Mouse (Mus musculus): Measurements from ENCODE around the gene Maml1. TPM values are rescaled to one million over a fixed set of nuclear protein-coding genes. Genes with fewer than 3 reads are reported as not detected.
"Not testable (repeated sequence)": the region's sequence is repeated elsewhere in the genome, so short reads cannot be mapped to it uniquely, and the experiment has no call there.

The Maml1 gene
- total RNA-seq (2021) = 10 to 100 TPM; 14.7 to 17.8 TPM
- long read RNA-seq, experiment 1, partial matches to known transcripts = 1 of 2 reads
- long read RNA-seq, experiment 1, other reads (novel, unspliced or antisense) = 1 of 2 reads
- long read RNA-seq, experiment 2, partial matches to known transcripts = 2 of 4 reads
- long read RNA-seq, experiment 2, other reads (novel, unspliced or antisense) = 2 of 4 reads

DNA sequence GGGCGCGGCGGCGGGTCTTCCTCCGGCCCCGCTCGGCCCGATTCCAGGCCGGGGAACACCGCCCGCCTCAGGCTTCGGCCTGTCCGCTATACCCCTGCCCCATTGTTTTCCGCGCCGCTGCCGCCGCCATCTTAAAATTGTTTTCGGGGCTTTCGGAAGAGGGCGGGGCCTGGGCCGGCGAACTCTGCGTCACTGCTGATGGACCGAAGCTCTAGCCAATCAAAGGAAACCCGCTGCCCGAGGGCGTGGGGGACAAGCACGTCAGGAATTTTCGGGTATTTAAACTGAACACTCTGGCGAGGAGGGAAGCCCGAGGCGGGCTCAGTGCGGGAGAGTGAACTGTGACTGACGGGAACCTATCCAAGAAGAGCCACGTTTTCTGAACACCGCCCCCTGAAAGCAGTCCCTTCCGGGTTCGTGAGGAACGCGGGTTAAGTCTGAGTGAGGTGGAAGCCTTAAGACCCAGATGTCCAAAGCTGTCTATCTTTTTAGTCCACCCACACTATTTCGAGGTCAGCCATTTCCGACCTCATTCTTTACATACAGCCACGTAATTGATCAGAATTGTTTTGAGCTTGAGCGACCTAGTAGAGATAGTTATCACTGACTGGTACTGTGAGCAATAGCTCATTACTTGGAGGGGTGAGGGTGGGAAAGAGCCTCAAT, at the start of gene Maml1:
Gene Maml1 (minus strand): TSS at position 122 of the 666 bp plus-strand sequence.
- intact Hi-C loops (cut with DNase I) = loop anchor here (2.0 kb wide), 1 partner anchor 56 kb away; no protein-coding TSS in a partner anchor
- DNase-seq = peak; percentile 97

- intact Hi-C loops (cut with DNase I) = no loop called here
- no peak for DNase-seq
Observed at GRCm38 (mm10) chr11:50336891-50337290, 44.8 kb upstream of the Maml1 start.

- no peak for DNase-seq
- intact Hi-C loops (cut with DNase I) = no loop called here
Observed at GRCm38 (mm10) chr11:50336126-50336525, 44.0 kb upstream of the Maml1 start.

DNA sequence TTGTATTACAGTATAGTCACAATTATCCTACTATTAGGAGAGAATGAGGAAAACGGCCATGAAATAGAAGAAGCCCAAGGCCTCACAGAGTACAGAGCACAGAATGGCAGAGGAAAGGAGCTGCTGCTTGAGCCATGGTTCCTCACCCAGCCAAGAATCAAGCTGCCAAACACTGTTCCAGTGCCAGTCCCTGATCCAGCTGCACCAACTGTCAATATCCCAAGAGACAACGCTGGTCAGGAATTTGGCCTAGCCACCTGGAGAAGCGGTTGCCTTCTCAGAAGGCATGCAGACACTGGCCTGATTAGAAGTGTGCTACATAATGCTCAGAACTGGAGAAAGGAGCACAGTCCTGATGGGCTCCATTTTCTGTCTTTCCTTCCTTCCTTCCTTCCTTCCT, 41.1 kb upstream of the Maml1 start:
- DNase-seq = no peak
- intact Hi-C loops (cut with DNase I) = no loop called here

- no peak for DNase-seq
- intact Hi-C loops (cut with DNase I) = loop anchor here (5.0 kb wide), 1 partner anchor 33 kb away; no protein-coding TSS in a partner anchor
Observed at GRCm38 (mm10) chr11:50329378-50329777, 37.3 kb upstream of the Maml1 start.

DNA sequence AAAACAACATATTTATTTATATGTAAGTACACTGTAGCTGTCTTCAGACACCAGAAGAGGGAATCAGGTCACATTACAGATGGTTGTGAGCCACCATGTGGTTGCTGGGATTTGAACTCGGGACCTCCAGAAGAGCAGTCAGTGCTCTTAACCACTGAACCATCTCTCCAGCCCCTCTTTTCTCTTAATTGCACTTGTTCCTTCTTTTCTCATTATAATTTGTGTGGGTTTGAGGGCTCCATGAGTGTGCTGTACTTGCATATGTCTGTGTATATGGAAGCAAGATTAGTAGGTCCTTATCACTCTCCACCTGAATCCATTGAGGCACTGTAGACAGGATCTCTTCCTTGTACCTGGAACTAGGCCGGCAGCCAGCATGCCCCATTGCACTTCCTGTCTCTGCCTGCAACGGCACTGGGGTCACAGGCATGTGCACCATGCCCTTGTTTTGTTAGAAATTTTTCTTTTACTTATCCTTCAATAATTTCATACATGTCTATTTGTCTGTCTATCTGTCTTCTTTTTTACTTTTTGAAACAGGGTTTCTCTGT, 36.0 kb upstream of the Maml1 start:
- no peak for DNase-seq
- intact Hi-C loops (cut with DNase I) = loop anchor here (5.0 kb wide), 1 partner anchor 34 kb away; no protein-coding TSS in a partner anchor

GRCm38 (mm10) chr11:50326302-50326966, 34.3 kb upstream of the Maml1 start:
- no peak for DNase-seq
- intact Hi-C loops (cut with DNase I) = loop anchor here (5.0 kb wide), 1 partner anchor 36 kb away; no protein-coding TSS in a partner anchor

- peak; percentile 96 to 98 for DNase-seq
- intact Hi-C loops (cut with DNase I) = loop anchor here (2.0 to 5.0 kb wide), 2 partner anchors 35 to 37 kb away; no protein-coding TSS in a partner anchor
Observed at GRCm38 (mm10) chr11:50325496-50326301, 33.6 kb upstream of the Maml1 start, which contains the start of gene Canx. Gene Canx, minus strand, starts transcription at chr11:50325673.

GRCm38 (mm10) chr11:50324751-50325471, 32.8 kb upstream of the Maml1 start:
- intact Hi-C loops (cut with DNase I) = loop anchor here (2.0 to 5.0 kb wide), 2 partner anchors 34 to 37 kb away; no protein-coding TSS in a partner anchor
- no peak for DNase-seq

- intact Hi-C loops (cut with DNase I) = loop anchor here (2.0 kb wide), 1 partner anchor 33 kb away; no protein-coding TSS in a partner anchor
- DNase-seq = no peak
Observed at GRCm38 (mm10) chr11:50323843-50324242, 31.7 kb upstream of the Maml1 start.

DNA sequence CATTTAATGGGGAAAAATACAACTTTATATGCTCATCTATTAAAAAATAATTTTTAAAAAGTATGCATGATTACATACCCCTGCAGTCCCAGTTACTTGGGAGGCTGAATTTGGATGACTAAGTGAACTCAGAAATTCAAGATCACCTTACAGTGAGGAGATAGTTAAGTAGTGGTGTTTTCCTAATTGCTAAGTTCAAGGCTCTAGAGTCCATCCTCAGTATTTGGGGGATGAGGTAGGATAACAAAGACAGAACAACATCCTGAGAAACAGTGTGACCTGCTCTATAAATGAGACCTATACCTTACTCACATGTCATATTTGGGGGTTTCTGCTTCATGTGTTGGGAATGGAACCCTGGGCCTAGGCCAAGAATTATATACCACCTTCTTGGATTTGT, 30.2 kb upstream of the Maml1 start:
- no peak for DNase-seq
- intact Hi-C loops (cut with DNase I) = no loop called here

DNA sequence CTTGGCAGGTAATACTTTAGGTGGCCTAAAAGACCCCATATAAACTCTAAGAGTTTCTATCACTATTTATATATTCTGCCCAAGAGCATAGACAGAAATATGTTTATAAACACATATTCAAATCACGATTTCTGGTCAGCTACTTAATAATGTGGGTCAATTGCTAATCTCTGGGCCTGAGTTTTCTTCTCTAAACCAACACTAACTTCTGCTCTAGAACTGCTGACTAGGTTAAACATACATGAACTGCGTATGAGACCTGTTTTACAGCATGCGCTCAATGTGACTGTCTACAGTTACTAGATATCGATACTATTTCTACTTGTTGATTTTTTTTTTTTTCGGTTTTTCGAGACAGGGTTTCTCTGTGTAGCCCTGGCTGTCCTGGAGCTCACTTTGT, 29.1 kb upstream of the Maml1 start:
- DNase-seq = no peak
- intact Hi-C loops (cut with DNase I) = no loop called here

GRCm38 (mm10) chr11:50319343-50319742, 27.2 kb upstream of the Maml1 start:
- DNase-seq; intact Hi-C loops (cut with DNase I): not testable (repeated sequence)

DNA sequence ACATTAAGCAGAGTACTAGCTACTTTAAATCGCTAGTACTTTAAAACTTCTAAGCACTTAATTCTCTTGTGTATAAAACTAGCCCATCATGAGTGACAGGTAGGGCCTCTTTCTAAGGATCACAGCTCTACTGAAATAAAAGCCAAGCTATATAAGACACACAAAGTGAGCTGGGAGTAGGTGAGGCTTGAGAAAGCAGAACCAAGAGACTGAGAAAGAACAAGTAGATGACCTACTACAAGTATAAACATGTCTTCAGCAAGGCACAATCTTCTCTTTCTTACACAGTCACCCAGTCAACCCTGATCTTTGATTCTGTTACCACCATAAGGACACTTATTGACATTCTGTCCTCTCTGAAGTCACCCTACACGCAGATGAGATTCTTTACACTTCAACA, 20.7 kb upstream of the Maml1 start:
- DNase-seq = no peak
- intact Hi-C loops (cut with DNase I) = no loop called here

GRCm38 (mm10) chr11:50303406-50303805, 11.3 kb upstream of the Maml1 start:
- DNase-seq = no peak
- intact Hi-C loops (cut with DNase I) = no loop called here

- peak; percentile 61 to 65 for DNase-seq
- intact Hi-C loops (cut with DNase I) = loop anchor here (2.0 kb wide), 3 partner anchors 33 to 73 kb away; partner anchors contain the start of gene Canx
Observed at GRCm38 (mm10) chr11:50291321-50292165, 568 bp downstream of the Maml1 start.

DNA sequence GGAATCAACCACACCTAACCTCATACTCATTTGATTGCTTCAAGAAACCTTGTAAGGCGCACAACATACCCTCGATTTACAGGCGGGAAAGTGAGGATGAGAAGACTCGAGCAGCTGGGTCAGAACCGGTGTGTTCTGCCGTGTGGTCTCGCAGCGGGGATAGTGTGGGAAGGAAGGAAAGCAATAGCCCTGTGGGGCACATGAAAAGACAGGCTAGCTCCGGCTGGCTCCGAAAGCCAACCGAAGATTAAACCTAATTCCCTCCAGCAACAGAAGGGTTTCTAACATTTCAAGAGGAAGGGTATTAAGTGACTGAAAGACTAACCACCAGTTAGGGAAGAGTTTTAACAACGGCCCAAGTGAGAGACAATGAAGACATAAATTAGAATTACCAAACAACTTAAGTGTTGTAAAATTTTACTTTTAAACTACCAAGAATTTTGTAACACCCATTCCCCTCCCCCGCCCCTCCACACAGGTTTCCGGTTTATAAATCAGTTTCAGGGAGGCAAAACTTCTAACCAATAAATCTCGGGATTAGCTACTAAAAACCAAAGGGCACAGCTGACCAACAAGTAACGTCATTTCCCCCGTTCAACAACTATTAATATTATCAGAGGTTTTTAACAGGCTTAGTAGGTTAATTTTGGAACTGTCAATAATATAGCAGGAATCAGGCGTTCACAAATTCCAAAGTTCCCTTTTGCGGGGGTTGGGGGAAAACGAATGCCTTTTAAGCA, 1.5 kb downstream of the Maml1 start:
- DNase-seq = no peak
- intact Hi-C loops (cut with DNase I) = loop anchor here (2.0 kb wide), 2 partner anchors 34 to 74 kb away; partner anchors contain the start of gene Canx

GRCm38 (mm10) chr11:50286428-50286827, 5.7 kb downstream of the Maml1 start:
- no peak for DNase-seq
- intact Hi-C loops (cut with DNase I) = no loop called here

Measured in heart, postnatal 14 days (tissue).